Mouse (Mus musculus): ENCODE measurements at regions not wholly inside any gene's neighbourhood (a gene's known extent, or its start where the extent isn't known, plus 50 kb on each side); places are given as distances from the start of the nearest gene placed in this dataset.

DNA sequence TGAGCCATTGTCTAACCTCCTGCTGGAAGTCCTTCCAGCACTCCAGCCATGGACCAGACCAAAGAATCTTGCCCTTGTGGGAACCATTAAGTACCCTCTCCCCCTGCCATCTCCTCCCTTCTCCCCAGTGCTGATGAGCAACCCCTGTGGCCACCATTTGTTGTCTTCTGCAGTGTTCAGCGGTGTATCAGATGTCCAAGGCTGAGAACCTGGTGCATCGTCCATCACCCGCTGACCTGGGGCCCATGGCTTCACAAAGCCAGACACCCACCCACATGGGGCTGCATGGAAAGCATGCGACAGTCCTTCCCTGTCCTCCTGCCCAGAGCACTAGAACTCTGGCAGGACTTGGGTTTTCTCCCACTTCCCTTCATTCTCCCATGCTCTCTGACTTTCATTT, 1596.7 kb downstream of the D3Ertd751e start:
- Histone ChIP-seq H3K4me3 (ENCODE audit: low read depth, low read length) (no peak overlapping the region), H3K9ac (replicated peaks; ENCODE audit: low read depth, low read length) (no peak overlapping the region), H3K27me3 (ENCODE audit: control insufficient read depth, insufficient read depth, low read length) (no peaks in the 10 kb centered on the region), H3K36me3 (ENCODE audit: control insufficient read depth, insufficient read depth, low read length) (no peaks in the 10 kb centered on the region), H3K27ac (ENCODE audit: low read depth, low read length) (no peak overlapping the region), H3K9me3 (ENCODE audit: control insufficient read depth, low read length) (no peaks in the 10 kb centered on the region), H3K4me2 (ENCODE audit: low read depth, low read length) (no peak overlapping the region), H3K4me1 (ENCODE audit: control insufficient read depth, insufficient read depth, low read length) (no peaks in the 10 kb centered on the region)
- 93% methylated on average over 4 of the region's 4 CpGs for WGBS
- ATAC-seq (ENCODE audit: low read depth): no peak

DNA sequence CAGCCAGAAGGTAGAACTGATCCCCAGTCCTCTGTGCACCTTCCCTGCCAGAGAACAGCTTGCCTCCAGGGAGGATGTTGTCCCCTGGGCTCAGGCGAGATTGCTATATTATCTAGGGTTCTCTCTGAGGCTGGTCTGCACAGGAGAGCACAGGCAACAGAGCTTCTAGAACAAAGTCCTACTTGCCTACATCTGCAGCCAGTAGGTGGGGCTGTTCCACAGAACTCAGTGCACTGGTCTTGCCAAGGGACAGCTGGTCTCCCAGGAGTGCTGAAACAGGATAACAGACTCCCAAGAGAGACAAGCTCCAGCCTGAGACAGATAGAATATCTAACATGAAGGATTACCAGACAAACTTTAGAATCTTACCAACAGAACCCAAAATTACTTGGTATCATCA, 1600.5 kb downstream of the D3Ertd751e start:
- H3K36me3 ChIP-seq (ENCODE audit: control insufficient read depth, insufficient read depth, low read length): no peaks in the 10 kb centered on the region
- WGBS: 100% methylated on average over 1 of the region's 1 CpGs
- H3K4me2 ChIP-seq (ENCODE audit: low read depth, low read length): no peak overlapping the region
- no peak overlapping the region for H3K27ac ChIP-seq (ENCODE audit: low read depth, low read length)
- no peak overlapping the region for H3K9ac ChIP-seq (replicated peaks; ENCODE audit: low read depth, low read length)
- H3K9me3 ChIP-seq (ENCODE audit: control insufficient read depth, low read length): no peaks in the 10 kb centered on the region
- H3K4me1 ChIP-seq (ENCODE audit: control insufficient read depth, insufficient read depth, low read length): no peaks in the 10 kb centered on the region
- no peak overlapping the region for H3K4me3 ChIP-seq (ENCODE audit: low read depth, low read length)
- no peaks in the 10 kb centered on the region for H3K27me3 ChIP-seq (ENCODE audit: control insufficient read depth, insufficient read depth, low read length)
- no peak for ATAC-seq (ENCODE audit: low read depth)

DNA sequence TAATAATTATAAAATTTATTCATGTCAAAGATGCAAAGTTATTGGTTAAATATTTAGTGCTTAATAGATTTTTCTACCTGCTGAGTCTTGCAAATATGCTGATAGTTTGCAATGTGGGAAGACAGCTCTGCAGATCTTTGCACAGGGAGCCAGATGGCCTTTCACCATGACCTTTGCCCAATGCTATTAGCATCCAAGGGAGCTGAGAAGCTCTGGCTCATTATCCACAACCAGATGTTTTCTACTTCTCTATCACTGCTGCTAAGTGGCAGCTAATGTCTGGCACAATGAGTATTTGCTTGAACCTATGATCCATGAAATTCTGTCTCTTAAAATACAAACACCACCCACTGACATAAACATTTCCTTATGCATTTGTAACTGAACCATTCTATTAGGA, 1610.4 kb downstream of the D3Ertd751e start:
- H3K36me3 ChIP-seq (ENCODE audit: control insufficient read depth, insufficient read depth, low read length): no peaks in the 10 kb centered on the region
- no peak overlapping the region for H3K4me3 ChIP-seq (ENCODE audit: low read depth, low read length)
- no peaks in the 10 kb centered on the region for H3K27me3 ChIP-seq (ENCODE audit: control insufficient read depth, insufficient read depth, low read length)
- no peaks in the 10 kb centered on the region for H3K9me3 ChIP-seq (ENCODE audit: control insufficient read depth, low read length)
- H3K4me2 ChIP-seq (ENCODE audit: low read depth, low read length): no peak overlapping the region
- ATAC-seq (ENCODE audit: low read depth): no peak
- H3K27ac ChIP-seq (ENCODE audit: low read depth, low read length): no peak overlapping the region
- H3K9ac ChIP-seq (replicated peaks; ENCODE audit: low read depth, low read length): no peak overlapping the region
- no peaks in the 10 kb centered on the region for H3K4me1 ChIP-seq (ENCODE audit: control insufficient read depth, insufficient read depth, low read length)

DNA sequence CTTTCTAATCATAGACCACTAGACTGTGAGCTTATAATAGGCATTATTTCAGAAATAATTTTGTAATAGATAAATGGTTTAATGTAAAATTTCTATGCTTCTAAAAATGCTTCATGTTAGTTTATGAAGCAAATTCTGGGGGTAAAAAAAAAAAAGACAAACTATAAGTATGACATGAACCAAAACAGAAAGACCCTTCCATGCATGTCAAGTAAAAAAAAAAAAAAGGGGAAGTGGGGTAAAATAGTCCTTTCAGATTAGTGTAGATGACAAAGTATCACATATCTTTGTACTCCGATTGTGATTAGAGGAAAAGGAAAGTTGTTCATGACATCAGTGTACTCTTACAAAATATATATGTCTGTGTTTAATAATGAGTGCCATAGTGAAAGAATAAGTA, 1616.1 kb downstream of the D3Ertd751e start:
- ATAC-seq (ENCODE audit: low read depth): no peak
- Histone ChIP-seq H3K27me3 (ENCODE audit: control insufficient read depth, insufficient read depth, low read length) (no peaks in the 10 kb centered on the region), H3K4me1 (ENCODE audit: control insufficient read depth, insufficient read depth, low read length) (no peaks in the 10 kb centered on the region), H3K4me3 (ENCODE audit: low read depth, low read length) (no peak overlapping the region), H3K4me2 (ENCODE audit: low read depth, low read length) (no peak overlapping the region), H3K36me3 (ENCODE audit: control insufficient read depth, insufficient read depth, low read length) (no peaks in the 10 kb centered on the region), H3K9ac (replicated peaks; ENCODE audit: low read depth, low read length) (no peak overlapping the region), H3K27ac (ENCODE audit: low read depth, low read length) (no peak overlapping the region), H3K9me3 (ENCODE audit: control insufficient read depth, low read length) (no peaks in the 10 kb centered on the region)
- 89% methylated on average over 1 of the region's 1 CpGs for WGBS

DNA sequence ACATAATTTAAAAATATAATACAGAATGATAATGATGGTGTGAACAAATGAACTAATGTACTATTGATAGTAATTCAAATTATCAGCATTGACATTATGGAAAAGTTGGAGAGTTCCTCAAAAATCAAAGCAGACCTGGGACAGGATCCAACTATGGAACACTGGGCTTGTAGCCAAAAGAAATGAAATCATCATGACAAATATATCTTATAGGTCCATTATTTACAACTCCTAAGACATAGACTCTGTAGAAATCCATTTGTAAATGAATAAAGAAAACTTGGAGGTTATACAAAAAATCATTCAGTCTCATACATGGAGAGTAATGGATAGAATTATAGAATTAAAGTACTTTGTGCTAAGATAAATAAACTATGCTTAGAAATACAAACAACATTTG, 1657.5 kb downstream of the D3Ertd751e start:
- no peak for ATAC-seq (ENCODE audit: low read depth)
- Histone ChIP-seq H3K36me3 (ENCODE audit: control insufficient read depth, insufficient read depth, low read length) (no peaks in the 10 kb centered on the region), H3K4me3 (ENCODE audit: low read depth, low read length) (no peak overlapping the region), H3K27me3 (ENCODE audit: control insufficient read depth, insufficient read depth, low read length) (no peaks in the 10 kb centered on the region), H3K27ac (ENCODE audit: low read depth, low read length) (no peak overlapping the region), H3K9ac (replicated peaks; ENCODE audit: low read depth, low read length) (no peak overlapping the region), H3K4me2 (ENCODE audit: low read depth, low read length) (no peak overlapping the region), H3K4me1 (ENCODE audit: control insufficient read depth, insufficient read depth, low read length) (no peaks in the 10 kb centered on the region), H3K9me3 (ENCODE audit: control insufficient read depth, low read length) (no peaks in the 10 kb centered on the region)

DNA sequence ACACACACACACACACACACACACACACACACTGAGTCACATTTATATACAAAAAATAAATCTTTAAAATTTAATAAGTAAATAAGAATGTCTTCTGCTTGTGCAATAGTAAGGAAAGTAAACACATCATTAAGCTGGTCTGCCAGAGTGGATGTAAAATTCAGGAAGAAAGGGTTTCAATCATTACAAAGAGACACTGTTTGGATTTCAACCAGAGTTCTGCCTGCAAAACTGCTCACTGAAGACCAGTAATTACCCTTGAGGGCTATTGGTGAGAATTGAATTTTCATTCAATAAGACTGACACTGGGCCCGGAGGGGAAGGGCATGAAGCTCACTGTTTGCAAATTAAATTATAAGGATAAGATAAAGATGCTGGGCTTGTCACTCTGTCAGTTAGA, 1682.5 kb downstream of the D3Ertd751e start:
- Histone ChIP-seq H3K4me2 (ENCODE audit: low read depth, low read length) (no peak overlapping the region), H3K4me3 (ENCODE audit: low read depth, low read length) (no peak overlapping the region), H3K9ac (replicated peaks; ENCODE audit: low read depth, low read length) (no peak overlapping the region), H3K27me3 (ENCODE audit: control insufficient read depth, insufficient read depth, low read length) (no peaks in the 10 kb centered on the region), H3K4me1 (ENCODE audit: control insufficient read depth, insufficient read depth, low read length) (no peaks in the 10 kb centered on the region), H3K27ac (ENCODE audit: low read depth, low read length) (no peak overlapping the region), H3K36me3 (ENCODE audit: control insufficient read depth, insufficient read depth, low read length) (no peaks in the 10 kb centered on the region), H3K9me3 (ENCODE audit: control insufficient read depth, low read length) (no peaks in the 10 kb centered on the region)
- ATAC-seq (ENCODE audit: low read depth): no peak
- 48% methylated on average over 1 of the region's 1 CpGs for WGBS

DNA sequence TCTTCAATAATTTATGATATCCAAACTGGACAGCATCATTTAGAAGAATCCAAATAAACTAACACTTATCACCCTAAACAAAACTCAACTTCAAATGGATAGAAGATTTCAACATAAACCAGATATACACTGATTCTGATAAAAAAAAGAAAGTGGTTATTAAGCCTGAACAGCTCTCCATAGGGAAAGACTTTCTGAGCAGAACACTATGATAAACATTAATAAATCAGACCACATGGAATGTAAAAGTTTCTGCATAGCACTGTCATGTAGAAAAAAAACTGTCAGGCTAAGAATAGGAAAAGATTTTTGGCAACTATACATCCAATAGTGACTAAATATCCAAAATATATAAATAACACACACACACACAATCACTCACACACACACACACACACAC, 1684.3 kb downstream of the D3Ertd751e start:
- Histone ChIP-seq H3K36me3 (ENCODE audit: control insufficient read depth, insufficient read depth, low read length) (no peaks in the 10 kb centered on the region), H3K9ac (replicated peaks; ENCODE audit: low read depth, low read length) (no peak overlapping the region), H3K27me3 (ENCODE audit: control insufficient read depth, insufficient read depth, low read length) (no peaks in the 10 kb centered on the region), H3K4me2 (ENCODE audit: low read depth, low read length) (no peak overlapping the region), H3K9me3 (ENCODE audit: control insufficient read depth, low read length) (no peaks in the 10 kb centered on the region), H3K27ac (ENCODE audit: low read depth, low read length) (no peak overlapping the region), H3K4me1 (ENCODE audit: control insufficient read depth, insufficient read depth, low read length) (no peaks in the 10 kb centered on the region), H3K4me3 (ENCODE audit: low read depth, low read length) (no peak overlapping the region)
- ATAC-seq (ENCODE audit: low read depth): no peak

DNA sequence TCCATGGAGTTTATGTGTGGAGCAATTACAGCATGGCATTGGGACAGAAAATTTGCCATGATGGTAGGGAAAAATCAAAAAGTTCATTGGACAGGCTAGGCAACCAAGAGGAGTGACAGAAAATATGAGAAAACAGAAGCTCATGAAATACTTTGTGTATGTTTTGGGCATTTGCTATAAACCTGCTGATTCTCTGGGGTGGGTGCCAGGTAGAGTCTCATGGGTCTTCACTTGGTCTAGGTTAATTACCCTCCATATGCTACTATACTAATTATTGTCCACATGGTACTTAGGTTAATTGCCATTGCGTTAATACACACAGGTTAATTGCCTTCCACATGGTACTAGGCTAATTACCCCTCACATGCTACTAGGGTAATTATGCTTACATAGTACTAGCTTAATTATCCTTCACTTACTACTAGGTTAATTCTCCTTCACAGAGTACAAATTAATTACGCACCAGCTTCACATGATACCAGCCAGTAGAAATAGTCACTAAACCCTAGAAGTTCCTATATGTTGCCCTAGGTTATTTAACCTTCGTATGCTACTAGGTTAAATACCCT, 1719.2 kb downstream of the D3Ertd751e start:
- H3K27ac ChIP-seq (ENCODE audit: low read depth, low read length): no peak overlapping the region
- ATAC-seq (ENCODE audit: low read depth): peak; percentile 68; the same call in 1 of the 2 replicates
- H3K4me1 ChIP-seq (ENCODE audit: control insufficient read depth, insufficient read depth, low read length): no peaks in the 10 kb centered on the region
- no peak overlapping the region for H3K9ac ChIP-seq (replicated peaks; ENCODE audit: low read depth, low read length)
- no peaks in the 10 kb centered on the region for H3K27me3 ChIP-seq (ENCODE audit: control insufficient read depth, insufficient read depth, low read length)
- H3K4me2 ChIP-seq (ENCODE audit: low read depth, low read length): no peak overlapping the region
- no peaks in the 10 kb centered on the region for H3K9me3 ChIP-seq (ENCODE audit: control insufficient read depth, low read length)
- H3K36me3 ChIP-seq (ENCODE audit: control insufficient read depth, insufficient read depth, low read length): no peaks in the 10 kb centered on the region
- 59% methylated on average over 3 of the region's 3 CpGs for WGBS
- H3K4me3 ChIP-seq (ENCODE audit: low read depth, low read length): no peak overlapping the region

Data from neural tube, embryonic 14.5 days (tissue).